Mouse (Mus musculus): ENCODE measurements at regions not wholly inside any gene's neighbourhood (a gene's known extent, or its start where the extent isn't known, plus 50 kb on each side); places are given as distances from the start of the nearest gene placed in this dataset.

- TF ChIP-seq CTCF (IDR thresholded peaks at IDR 0.05; ENCODE audit: low read depth, low read length), result no peak
- TF ChIP-seq POLR2A (IDR thresholded peaks at IDR 0.05; ENCODE audit: insufficient read depth, low read length), result no peak
- no peak for TF ChIP-seq EP300 (IDR thresholded peaks at IDR 0.05; ENCODE audit: insufficient read depth, low read depth, low read length)
Measured at GRCm38 (mm10) chr10:17563351-17563749, 159.7 kb upstream of the Cited2 start.

Measured in ES-Bruce4 (cell line).